Mouse (Mus musculus) kidney, embryonic 14.5 days (tissue): Measurements from ENCODE around the gene Zfy1. TPM values are rescaled to one million over a fixed set of nuclear protein-coding genes. Genes with fewer than 3 reads are reported as not detected.
"Not testable (repeated sequence)": the region's sequence is repeated elsewhere in the genome, so short reads cannot be mapped to it uniquely, and the experiment has no call there.

Experiments
- ATAC-seq: fragments of 200-750 bp; cut with Nextera tagmentation; 2 replicates; pipeline ENCODE4 v1.8.0; 2017; ENCODE audit warnings: moderate number of reproducible peaks, mild to moderate bottlenecking, moderate TSS enrichment, moderate library complexity; ENCODE audit not compliant: low FRiP score, low TSS enrichment
- H3K27ac ChIP-seq: fragments of 300-500 bp; sonication (generic); 2 replicates; pipeline ENCODE4 v1.5.1; 2014; ENCODE audit warnings: low read depth, mild to moderate bottlenecking, low read length, moderate library complexity, mixed read lengths
- H3K27me3 ChIP-seq: fragments of 300-500 bp; sonication (generic); 2 replicates; pipeline ENCODE4 v1.6.1; 2014; ENCODE audit warnings: mild to moderate bottlenecking, low read length; ENCODE audit not compliant: control insufficient read depth, insufficient read depth
- H3K36me3 ChIP-seq: fragments of 300-500 bp; sonication (generic); 2 replicates; pipeline ENCODE4 v1.6.1; 2014; ENCODE audit warnings: low read length, mixed read lengths; ENCODE audit not compliant: control insufficient read depth, insufficient read depth
- H3K4me1 ChIP-seq: fragments of 300-500 bp; sonication (generic); 2 replicates; pipeline ENCODE4 v1.6.1; 2014; ENCODE audit warnings: low read length, mixed read lengths; ENCODE audit not compliant: control insufficient read depth, insufficient read depth
- H3K4me2 ChIP-seq: fragments of 300-500 bp; sonication (generic); replicated peaks from 2 replicates; pipeline ENCODE4 v1.6.1; 2014; ENCODE audit warnings: low read depth, mild to moderate bottlenecking, low read length
- H3K4me3 ChIP-seq: fragments of 300-500 bp; sonication (generic); 2 replicates; pipeline ENCODE4 v1.5.1; 2014; ENCODE audit warnings: mild to moderate bottlenecking, low read length
- H3K9ac ChIP-seq: fragments of 300-500 bp; sonication (generic); 2 replicates; pipeline ENCODE4 v1.6.1; 2014; ENCODE audit warnings: low read depth, mild to moderate bottlenecking, low read length, moderate library complexity
- H3K9me3 ChIP-seq: fragments of 300-500 bp; sonication (generic); 2 replicates; pipeline ENCODE4 v1.6.1; 2016; ENCODE audit warnings: low read length; ENCODE audit not compliant: control insufficient read depth
- WGBS: fragments of 180-500 bp; shearing (Covaris S2); extraction: QIAGEN DNeasy Blood & Tissue Kit; methylation state at CpG from one replicate; pipeline ENCODE4 v1.1.7; 2014; 5-methylcytosine and 5-hydroxymethylcytosine counted together
- polyA plus RNA-seq: library from polyadenylated mRNA; unstranded; fragments of >200 nt; fragmentation: Nextera tagmentation; extraction: Ambion mirVana; gene quantifications from 2 replicates; pipeline ENCODE4 v1.2.1, GENCODE M21; 2014

The Zfy1 gene
- not detected in 2 replicates for polyA plus RNA-seq

DNA sequence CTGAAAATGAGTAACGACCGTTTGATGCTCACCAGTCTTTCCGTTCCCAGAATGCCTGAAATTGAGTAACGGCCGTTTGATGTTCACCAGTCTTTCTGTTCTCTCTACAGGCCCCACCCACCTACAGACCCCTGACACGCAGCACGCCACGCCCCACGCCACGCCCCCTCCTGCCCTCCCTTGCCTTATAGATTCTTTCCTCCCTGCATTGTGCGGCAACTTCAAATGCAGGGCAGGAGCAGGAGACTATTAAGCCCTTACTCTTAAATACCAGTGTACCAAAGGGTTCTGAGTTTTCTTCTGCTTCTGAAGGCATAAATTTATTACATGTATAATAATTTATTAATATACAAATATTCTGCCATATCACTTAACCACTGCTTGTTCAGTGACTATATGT is at the start of gene Zfy1:
Gene Zfy1, minus strand, starts transcription at position 101 of the 400 bp plus-strand sequence.
- H3K9me3 ChIP-seq, H3K36me3 ChIP-seq, H3K4me2 ChIP-seq, H3K4me3 ChIP-seq, H3K27ac ChIP-seq, H3K4me1 ChIP-seq, H3K9ac ChIP-seq, H3K27me3 ChIP-seq, ATAC-seq: not testable (repeated sequence)
- WGBS: no CpG with 5 or more reads among the region's 11 CpGs

DNA sequence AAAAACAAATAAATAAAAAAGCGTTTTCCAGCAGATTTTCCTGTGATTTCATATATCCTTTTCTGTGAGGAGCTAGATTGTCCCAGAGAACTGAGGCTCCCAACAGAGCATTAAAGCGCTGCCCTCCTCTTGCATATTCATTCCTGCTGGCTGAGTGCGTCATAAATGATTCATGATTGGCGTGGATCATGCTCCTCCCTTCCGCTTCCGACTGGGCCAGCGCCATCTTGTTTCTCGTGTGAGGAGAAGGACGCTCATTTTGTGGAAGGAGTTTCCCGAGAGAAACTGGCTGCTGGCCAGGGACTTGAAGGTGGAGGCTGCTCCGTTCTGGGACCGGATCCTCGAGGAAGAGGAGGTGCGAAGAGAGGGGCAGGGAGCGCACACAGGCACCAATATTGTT is 21.2 kb upstream of the Zfy1 start, which contains the start of gene Uba1y:
Gene Uba1y, plus strand, starts transcription at position 254 of the 400 bp plus-strand sequence.
- H3K9me3 ChIP-seq: no peaks in the 10 kb centered on the region
- no peak within 1 kb of the TSS for H3K9ac ChIP-seq
- H3K4me1 ChIP-seq: no peaks in the 10 kb centered on the region
- H3K36me3 ChIP-seq: no peaks in the 10 kb centered on the region
- H3K27ac ChIP-seq: no peak within 1 kb of the TSS
- 100% methylated on average over 5 of the region's 15 CpGs for WGBS
- no peak within 1 kb of the TSS for H3K4me2 ChIP-seq
- ATAC-seq: no peak
- no peaks in the 10 kb centered on the region for H3K27me3 ChIP-seq
- H3K4me3 ChIP-seq: no peak within 1 kb of the TSS

DNA sequence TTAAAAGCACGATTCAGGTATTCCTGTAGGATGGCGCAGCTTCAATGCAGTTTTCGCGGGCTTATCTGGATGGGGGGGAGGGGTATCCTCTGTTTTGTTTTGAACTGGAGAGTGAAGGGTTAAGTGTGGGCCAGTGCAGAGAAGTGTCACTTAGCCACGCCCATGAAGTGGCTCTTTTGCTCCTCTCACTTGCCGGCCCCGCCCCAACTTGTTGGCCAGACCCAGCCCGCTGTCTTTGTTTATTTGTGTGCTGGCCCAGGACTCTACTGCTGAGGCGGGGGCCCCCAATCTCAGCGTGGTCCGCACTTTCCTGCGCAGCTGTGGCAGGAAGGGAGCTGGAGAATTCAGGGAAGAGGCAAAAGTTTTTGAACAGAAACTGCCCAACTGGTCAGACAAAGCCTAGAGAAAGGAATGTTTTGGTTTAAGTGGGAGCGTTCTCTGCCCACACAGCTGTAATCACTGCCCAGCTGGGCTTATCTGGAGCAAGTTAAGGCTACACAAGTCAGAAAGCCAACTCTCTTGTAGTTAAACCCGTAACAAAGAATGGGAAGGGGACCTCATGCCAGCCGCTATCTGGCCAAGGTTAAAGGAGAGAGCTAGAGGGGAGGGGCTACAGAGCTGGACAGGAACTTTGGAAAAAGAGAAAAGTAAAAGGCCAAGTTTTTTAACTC is 11.9 kb upstream of the Zfy1 start:
- Histone ChIP-seq H3K27ac (0 out of 2 replicates have a peak overlapping the region, but pooled peaks have one; percentile 62), H3K4me1 (no peaks in the 10 kb centered on the region), H3K36me3 (no peaks in the 10 kb centered on the region), H3K9ac (no peak overlapping the region), H3K4me3 (peak overlapping the region; percentile 6; the same call in 1 of the 2 replicates), H3K9me3 (no peaks in the 10 kb centered on the region), H3K4me2 (peak overlapping the region; percentile 34), H3K27me3 (no peaks in the 10 kb centered on the region)
- WGBS: no CpG with 5 or more reads among the region's 15 CpGs
- peak; percentile 99 for ATAC-seq

Other genes with a start within 250 kb of the Zfy1 start
- gene Uba1y, start 21.2 kb upstream of the Zfy1 start, polyA plus RNA-seq: not detected in 2 replicates
- gene Kdm5d, start 100.4 kb upstream of the Zfy1 start, polyA plus RNA-seq: 31.7 TPM in 1 of 2 replicates, not detected in the other
- gene Eif2s3y, start 213.1 kb upstream of the Zfy1 start, polyA plus RNA-seq: 54.6 TPM in 1 of 2 replicates, not detected in the other